Mouse (Mus musculus) adrenal gland, postnatal 14 days (tissue): ENCODE results near the gene Gm42372. TPM values are rescaled to one million over a fixed set of nuclear protein-coding genes. Genes with fewer than 3 reads are reported as not detected.
"Not testable (repeated sequence)": the region's sequence is repeated elsewhere in the genome, so short reads cannot be mapped to it uniquely, and the experiment has no call there.

Experiments
- DNase-seq: peaks from one replicate; pipeline ENCODE4 v3.0.0; 2021; ENCODE audit warnings: mixed read lengths
- long read RNA-seq, 2 experiments: library from polyadenylated mRNA; stranded (forward); transcript quantifications; one replicate each; pipeline ENCODE4 v2.0.0; 2021
- total RNA-seq: library from RNA; stranded (reverse); gene quantifications from 2 replicates; pipeline ENCODE4 v1.2.3, GENCODE M21; 2021

The Gm42372 gene
- total RNA-seq = 1.3 and 1.6 TPM in 2 replicates
- long read RNA-seq, experiment 1 = 0 reads
- long read RNA-seq, experiment 2 = 0 reads

- peak; percentile 74 for DNase-seq
Observed at GRCm38 (mm10) chr7:16982859-16983568, at the start of gene Gm42372. TSS of gene Gm42372 (plus strand) at chr7:16983086.

GRCm38 (mm10) chr7:16937312-16937711, 45.6 kb upstream of the Gm42372 start:
- peak; percentile 35 for DNase-seq

GRCm38 (mm10) chr7:16938117-16938791, 44.6 kb upstream of the Gm42372 start:
- DNase-seq = no peak

- DNase-seq = peak; percentile 63
Observed at GRCm38 (mm10) chr7:16940292-16940691, 42.6 kb upstream of the Gm42372 start.

- DNase-seq = no peak
Observed at GRCm38 (mm10) chr7:16942861-16943260, 40.0 kb upstream of the Gm42372 start.

GRCm38 (mm10) chr7:16944061-16944807, 38.7 kb upstream of the Gm42372 start, which contains the start of gene Pnmal2:
TSS of gene Pnmal2 (plus strand) at chr7:16944682.
- DNase-seq = peak; percentile 93

- DNase-seq = no peak
Observed at GRCm38 (mm10) chr7:16944808-16945315, 38.0 kb upstream of the Gm42372 start.

- peak; percentile 24 for DNase-seq
Observed at GRCm38 (mm10) chr7:16945419-16945818, 37.5 kb upstream of the Gm42372 start.

- DNase-seq = peak; percentile 25
Observed at GRCm38 (mm10) chr7:16946441-16947348, 36.2 kb upstream of the Gm42372 start.

- DNase-seq = no peak
Observed at GRCm38 (mm10) chr7:16947349-16947895, 35.5 kb upstream of the Gm42372 start.

GRCm38 (mm10) chr7:16947959-16948361, 34.9 kb upstream of the Gm42372 start:
- DNase-seq = peak; percentile 56

GRCm38 (mm10) chr7:16948923-16949458, 33.9 kb upstream of the Gm42372 start:
- DNase-seq = no peak

GRCm38 (mm10) chr7:16949908-16950841, 32.7 kb upstream of the Gm42372 start:
- DNase-seq = peak; percentile 85

GRCm38 (mm10) chr7:16950861-16951635, 31.8 kb upstream of the Gm42372 start:
- DNase-seq = peak; percentile 89

GRCm38 (mm10) chr7:16953776-16954175, 29.1 kb upstream of the Gm42372 start:
- DNase-seq = not testable (repeated sequence)

- DNase-seq = no peak
Observed at GRCm38 (mm10) chr7:16955712-16956111, 27.2 kb upstream of the Gm42372 start.

GRCm38 (mm10) chr7:16956410-16957265, 26.2 kb upstream of the Gm42372 start:
- DNase-seq = no peak
